Mouse (Mus musculus): ENCODE measurements at regions not wholly inside any gene's neighbourhood (a gene's known extent, or its start where the extent isn't known, plus 50 kb on each side); places are given as distances from the start of the nearest gene placed in this dataset.

GRCm38 (mm10) chr14:9146595-9147219 lies 480.7 kb upstream of the 4930452B06Rik start:
- Histone ChIP-seq H3K4me1 (replicated peaks; ENCODE audit: low read depth, low read length) (peaks cover 11% of the 10 kb centered on the region; the same call in 1 of the 2 replicates), H3K9me3 (ENCODE audit: low read length) (no peaks in the 10 kb centered on the region), H3K36me3 (ENCODE audit: insufficient read depth, low read length) (no peaks in the 10 kb centered on the region), H3K27me3 (ENCODE audit: insufficient read depth, low read length) (no peaks in the 10 kb centered on the region), H3K4me3 (replicated peaks; ENCODE audit: low read length) (no peak overlapping the region)
- TF ChIP-seq POU5F1 (IDR thresholded peaks at IDR 0.05; ENCODE audit: borderline replicate concordance, low read length) (no peak), NANOG (IDR thresholded peaks at IDR 0.05; ENCODE audit: borderline replicate concordance, low read length) (no peak), CTCF (conservative IDR thresholded peaks at IDR 0.05; ENCODE audit: low read length) (no peak)

GRCm38 (mm10) chr14:9105708-9106107 lies 439.7 kb upstream of the 4930452B06Rik start:
- no peaks in the 10 kb centered on the region for H3K27me3 ChIP-seq (ENCODE audit: insufficient read depth, low read length)
- no peaks in the 10 kb centered on the region for H3K9me3 ChIP-seq (ENCODE audit: low read length)
- TF ChIP-seq CTCF (conservative IDR thresholded peaks at IDR 0.05; ENCODE audit: low read length) (no peak), NANOG (IDR thresholded peaks at IDR 0.05; ENCODE audit: borderline replicate concordance, low read length) (no peak), POU5F1 (IDR thresholded peaks at IDR 0.05; ENCODE audit: borderline replicate concordance, low read length) (no peak)
- no peak overlapping the region for H3K4me3 ChIP-seq (replicated peaks; ENCODE audit: low read length)
- H3K36me3 ChIP-seq (ENCODE audit: insufficient read depth, low read length): no peaks in the 10 kb centered on the region
- no peaks in the 10 kb centered on the region for H3K4me1 ChIP-seq (replicated peaks; ENCODE audit: low read depth, low read length)

GRCm38 (mm10) chr14:9089625-9090326 lies 423.7 kb upstream of the 4930452B06Rik start:
- Histone ChIP-seq H3K27me3 (ENCODE audit: insufficient read depth, low read length) (no peaks in the 10 kb centered on the region), H3K4me1 (replicated peaks; ENCODE audit: low read depth, low read length) (no peaks in the 10 kb centered on the region), H3K9me3 (ENCODE audit: low read length) (no peaks in the 10 kb centered on the region), H3K4me3 (replicated peaks; ENCODE audit: low read length) (no peak overlapping the region), H3K36me3 (ENCODE audit: insufficient read depth, low read length) (no peaks in the 10 kb centered on the region)
- TF ChIP-seq POU5F1 (IDR thresholded peaks at IDR 0.05; ENCODE audit: borderline replicate concordance, low read length) (no peak), NANOG (IDR thresholded peaks at IDR 0.05; ENCODE audit: borderline replicate concordance, low read length) (no peak), CTCF (conservative IDR thresholded peaks at IDR 0.05; ENCODE audit: low read length) (no peak)

- H3K9me3 ChIP-seq (ENCODE audit: low read length): no peaks in the 10 kb centered on the region
- no peaks in the 10 kb centered on the region for H3K27me3 ChIP-seq (ENCODE audit: insufficient read depth, low read length)
- H3K36me3 ChIP-seq (ENCODE audit: insufficient read depth, low read length): no peaks in the 10 kb centered on the region
- TF ChIP-seq CTCF (conservative IDR thresholded peaks at IDR 0.05; ENCODE audit: low read length) (no peak), NANOG (IDR thresholded peaks at IDR 0.05; ENCODE audit: borderline replicate concordance, low read length) (no peak), POU5F1 (IDR thresholded peaks at IDR 0.05; ENCODE audit: borderline replicate concordance, low read length) (no peak)
- no peak overlapping the region for H3K4me3 ChIP-seq (replicated peaks; ENCODE audit: low read length)
- H3K4me1 ChIP-seq (replicated peaks; ENCODE audit: low read depth, low read length): no peaks in the 10 kb centered on the region
Measured at GRCm38 (mm10) chr14:9087103-9087502, 421.1 kb upstream of the 4930452B06Rik start.

- Histone ChIP-seq H3K9me3 (ENCODE audit: low read length) (no peaks in the 10 kb centered on the region), H3K36me3 (ENCODE audit: insufficient read depth, low read length) (no peaks in the 10 kb centered on the region), H3K4me1 (replicated peaks; ENCODE audit: low read depth, low read length) (no peaks in the 10 kb centered on the region), H3K4me3 (replicated peaks; ENCODE audit: low read length) (no peak overlapping the region), H3K27me3 (ENCODE audit: insufficient read depth, low read length) (no peaks in the 10 kb centered on the region)
- TF ChIP-seq POU5F1 (IDR thresholded peaks at IDR 0.05; ENCODE audit: borderline replicate concordance, low read length) (no peak), NANOG (IDR thresholded peaks at IDR 0.05; ENCODE audit: borderline replicate concordance, low read length) (no peak), CTCF (conservative IDR thresholded peaks at IDR 0.05; ENCODE audit: low read length) (no peak)
Measured at GRCm38 (mm10) chr14:9079632-9080031, 413.6 kb upstream of the 4930452B06Rik start.

GRCm38 (mm10) chr14:9079014-9079413 lies 413.0 kb upstream of the 4930452B06Rik start:
- no peaks in the 10 kb centered on the region for H3K4me1 ChIP-seq (replicated peaks; ENCODE audit: low read depth, low read length)
- no peak overlapping the region for H3K4me3 ChIP-seq (replicated peaks; ENCODE audit: low read length)
- H3K9me3 ChIP-seq (ENCODE audit: low read length): no peaks in the 10 kb centered on the region
- TF ChIP-seq NANOG (IDR thresholded peaks at IDR 0.05; ENCODE audit: borderline replicate concordance, low read length): no peak
- TF ChIP-seq POU5F1 (IDR thresholded peaks at IDR 0.05; ENCODE audit: borderline replicate concordance, low read length): no peak
- no peak for TF ChIP-seq CTCF (conservative IDR thresholded peaks at IDR 0.05; ENCODE audit: low read length)
- H3K27me3 ChIP-seq (ENCODE audit: insufficient read depth, low read length): no peaks in the 10 kb centered on the region
- no peaks in the 10 kb centered on the region for H3K36me3 ChIP-seq (ENCODE audit: insufficient read depth, low read length)

GRCm38 (mm10) chr14:9071176-9071575 lies 405.1 kb upstream of the 4930452B06Rik start:
- H3K9me3 ChIP-seq (ENCODE audit: low read length): no peaks in the 10 kb centered on the region
- no peaks in the 10 kb centered on the region for H3K4me1 ChIP-seq (replicated peaks; ENCODE audit: low read depth, low read length)
- no peak for TF ChIP-seq POU5F1 (IDR thresholded peaks at IDR 0.05; ENCODE audit: borderline replicate concordance, low read length)
- no peak for TF ChIP-seq NANOG (IDR thresholded peaks at IDR 0.05; ENCODE audit: borderline replicate concordance, low read length)
- no peak for TF ChIP-seq CTCF (conservative IDR thresholded peaks at IDR 0.05; ENCODE audit: low read length)
- no peaks in the 10 kb centered on the region for H3K27me3 ChIP-seq (ENCODE audit: insufficient read depth, low read length)
- H3K4me3 ChIP-seq (replicated peaks; ENCODE audit: low read length): no peak overlapping the region
- no peaks in the 10 kb centered on the region for H3K36me3 ChIP-seq (ENCODE audit: insufficient read depth, low read length)

- no peaks in the 10 kb centered on the region for H3K27me3 ChIP-seq (ENCODE audit: insufficient read depth, low read length)
- no peaks in the 10 kb centered on the region for H3K36me3 ChIP-seq (ENCODE audit: insufficient read depth, low read length)
- no peaks in the 10 kb centered on the region for H3K4me1 ChIP-seq (replicated peaks; ENCODE audit: low read depth, low read length)
- no peak overlapping the region for H3K4me3 ChIP-seq (replicated peaks; ENCODE audit: low read length)
- no peak for TF ChIP-seq POU5F1 (IDR thresholded peaks at IDR 0.05; ENCODE audit: borderline replicate concordance, low read length)
- TF ChIP-seq NANOG (IDR thresholded peaks at IDR 0.05; ENCODE audit: borderline replicate concordance, low read length): no peak
- no peak for TF ChIP-seq CTCF (conservative IDR thresholded peaks at IDR 0.05; ENCODE audit: low read length)
- H3K9me3 ChIP-seq (ENCODE audit: low read length): no peaks in the 10 kb centered on the region
Measured at GRCm38 (mm10) chr14:9060058-9060457, 394.0 kb upstream of the 4930452B06Rik start.
